Mouse (Mus musculus): ENCODE data around the gene 6330409D20Rik.

Gene 6330409D20Rik

DNA sequence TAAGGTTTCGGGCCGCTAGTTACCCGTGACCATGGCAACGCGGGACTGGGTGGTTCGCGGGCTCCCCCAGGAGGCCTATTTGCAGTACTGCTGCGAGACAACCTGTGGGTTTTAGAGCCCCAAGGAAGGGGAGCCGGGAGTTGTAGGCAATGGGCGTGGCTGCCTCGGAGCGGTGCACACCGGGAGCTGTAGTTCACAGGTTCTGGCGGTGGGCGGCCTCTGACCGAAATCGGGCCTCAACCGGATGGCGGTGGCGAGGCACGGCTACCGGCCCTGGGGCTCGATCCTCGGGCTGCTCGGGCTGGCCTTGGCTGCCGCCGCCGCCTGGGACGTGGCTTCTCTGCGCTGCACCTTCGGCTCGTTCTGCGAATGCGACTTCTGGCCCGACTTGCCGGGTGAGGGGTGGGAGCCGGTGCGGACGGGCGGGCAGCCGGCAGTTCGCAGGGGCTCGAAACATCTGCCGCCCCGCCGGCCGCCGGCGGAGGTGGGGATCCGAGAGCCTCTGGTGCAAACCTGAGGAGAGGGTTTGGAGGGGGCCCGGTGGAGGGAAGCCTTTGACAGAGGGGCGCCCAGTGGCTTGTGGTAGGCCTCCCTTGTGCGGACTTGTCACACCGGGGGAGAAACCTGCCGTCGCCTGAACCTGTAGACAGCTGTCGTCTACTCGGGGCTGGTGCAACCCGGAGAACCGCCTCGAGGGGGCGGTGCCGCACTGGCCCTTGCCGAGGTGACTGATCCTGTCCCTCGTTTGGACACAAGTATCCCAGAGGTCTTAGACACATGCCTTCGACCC lies 16.4 kb upstream of the 6330409D20Rik start, which contains the start of gene Tor2a:
Gene Tor2a (plus strand): TSS at position 179 of the 790 bp plus-strand sequence.
- DNase-seq (ENCODE audit: low read depth, low spot score) = peak; percentile 97

DNA sequence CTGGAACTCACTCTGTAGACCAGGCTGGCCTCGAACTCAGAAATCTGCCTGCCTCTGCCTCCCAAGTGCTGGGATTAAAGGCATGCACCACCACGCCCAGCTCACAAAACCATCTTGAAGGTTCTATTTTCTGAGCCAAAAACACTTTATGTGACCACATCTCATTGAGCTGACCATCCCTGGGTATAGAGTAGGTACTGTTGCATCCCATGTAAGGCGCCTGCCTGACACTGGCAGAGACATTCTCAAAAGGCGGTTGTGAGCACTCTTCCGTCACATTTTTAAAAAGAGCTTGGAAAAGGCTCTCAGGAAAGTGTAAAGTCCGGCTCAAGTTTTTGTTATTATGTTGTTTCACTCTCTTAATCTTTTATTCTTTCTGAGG lies 15.8 kb upstream of the 6330409D20Rik start:
- no peak for DNase-seq (ENCODE audit: low read depth, low spot score)

GRCm38 (mm10) chr2:32752181-32752580 lies 11.4 kb upstream of the 6330409D20Rik start:
- no peak for DNase-seq (ENCODE audit: low read depth, low spot score)

DNA sequence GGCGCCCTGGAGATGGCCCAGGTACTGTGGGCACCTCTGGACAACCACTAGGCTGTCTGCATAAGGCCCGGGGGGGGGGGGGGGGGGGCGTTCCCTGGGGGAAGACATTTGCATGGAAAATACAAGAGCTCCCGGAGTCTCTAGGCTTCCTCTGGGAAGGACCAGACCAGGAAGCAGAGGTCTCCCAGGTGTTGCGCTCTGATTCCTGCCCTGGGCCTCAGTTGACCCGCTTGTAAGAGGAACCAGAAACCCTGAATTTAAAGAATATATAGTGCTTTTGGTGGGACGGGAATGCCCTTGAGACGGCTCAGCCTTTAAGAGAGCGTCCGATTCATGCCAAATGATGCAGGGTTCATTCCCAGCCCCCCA lies 10.8 kb upstream of the 6330409D20Rik start:
- DNase-seq (ENCODE audit: low read depth, low spot score) = no peak

DNA sequence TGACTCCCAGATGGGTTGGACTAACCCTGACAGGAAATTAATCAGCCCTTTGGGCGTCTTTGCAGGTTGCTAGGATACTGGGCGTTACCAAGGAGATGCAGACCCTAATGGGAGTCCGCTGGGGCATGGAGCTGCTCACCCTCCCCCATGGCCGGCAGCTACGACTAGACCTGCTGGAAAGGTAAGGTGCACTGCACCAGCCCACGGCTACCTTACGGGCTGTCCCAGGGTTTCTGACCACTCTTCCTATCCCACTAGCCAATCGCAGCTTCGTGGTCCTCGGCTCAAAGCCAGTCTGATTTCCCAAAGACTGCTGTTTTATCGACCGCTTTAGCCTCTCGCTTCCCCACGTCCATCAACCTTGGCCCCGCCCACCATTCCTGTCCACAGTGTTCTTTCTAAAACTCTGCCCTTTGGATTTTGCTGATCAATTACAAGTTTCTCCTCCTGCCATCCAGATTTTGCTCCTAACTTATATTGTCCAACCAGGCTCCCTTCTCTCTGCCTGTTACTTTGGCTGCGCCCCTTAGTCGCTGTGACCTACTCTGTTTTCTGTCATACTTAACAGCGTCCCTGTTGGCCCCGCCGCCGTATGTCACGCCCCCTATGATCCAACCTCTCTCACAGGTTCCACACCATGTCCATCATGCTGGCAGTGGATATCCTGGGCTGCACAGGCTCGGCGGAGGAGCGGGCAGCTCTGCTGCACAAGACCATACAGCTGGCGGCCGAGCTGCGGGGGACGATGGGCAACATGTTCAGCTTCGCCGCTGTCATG lies 10.3 kb upstream of the 6330409D20Rik start:
- no peak for DNase-seq (ENCODE audit: low read depth, low spot score)

DNA sequence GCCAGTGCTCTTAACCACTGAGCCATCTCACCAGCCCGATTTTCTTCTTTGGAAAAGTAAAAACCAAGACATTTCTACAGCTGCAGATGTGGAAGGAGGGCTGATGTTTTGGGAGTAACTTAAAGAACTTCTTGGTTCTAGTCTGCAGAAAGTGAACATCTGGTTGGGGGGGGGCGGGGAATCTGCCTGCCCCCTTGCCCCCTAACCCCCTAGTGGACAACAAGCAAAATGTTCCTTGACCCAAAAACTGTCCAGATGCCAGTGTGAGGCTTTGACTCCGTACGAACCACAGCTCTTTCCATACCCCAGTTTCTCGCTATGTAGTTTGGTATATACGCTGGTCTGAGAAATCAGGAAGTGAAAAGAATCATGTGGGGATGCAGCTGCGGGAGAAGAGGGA lies 9.4 kb upstream of the 6330409D20Rik start:
- DNase-seq (ENCODE audit: low read depth, low spot score) = no peak

DNA sequence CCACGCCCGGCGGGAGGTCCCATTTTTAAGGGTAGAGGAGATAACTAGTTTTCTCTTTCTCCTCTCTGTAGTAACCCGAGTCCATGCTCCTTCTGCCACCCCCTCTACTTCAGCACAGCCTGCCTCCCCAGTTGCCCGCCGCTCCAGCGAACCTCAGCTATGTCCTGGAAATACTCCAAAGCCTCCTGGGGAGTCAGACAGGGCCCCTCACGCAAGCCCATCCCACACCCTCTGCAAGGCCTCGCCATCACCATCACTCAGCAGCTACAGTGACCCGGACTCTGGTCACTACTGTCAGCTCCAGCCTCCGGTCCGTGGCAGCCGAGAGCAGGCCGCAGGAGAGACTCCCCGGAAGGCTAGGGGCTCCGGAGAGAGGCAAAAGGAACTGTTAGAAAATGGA lies 8.3 kb upstream of the 6330409D20Rik start:
- no peak for DNase-seq (ENCODE audit: low read depth, low spot score)

- no peak for DNase-seq (ENCODE audit: low read depth, low spot score)
These were observed 3.6 kb upstream of the 6330409D20Rik start for GRCm38 (mm10) chr2:32744272-32744982.

GRCm38 (mm10) chr2:32742173-32742531 lies 1.3 kb upstream of the 6330409D20Rik start:
- DNase-seq (ENCODE audit: low read depth, low spot score) = no peak

DNA sequence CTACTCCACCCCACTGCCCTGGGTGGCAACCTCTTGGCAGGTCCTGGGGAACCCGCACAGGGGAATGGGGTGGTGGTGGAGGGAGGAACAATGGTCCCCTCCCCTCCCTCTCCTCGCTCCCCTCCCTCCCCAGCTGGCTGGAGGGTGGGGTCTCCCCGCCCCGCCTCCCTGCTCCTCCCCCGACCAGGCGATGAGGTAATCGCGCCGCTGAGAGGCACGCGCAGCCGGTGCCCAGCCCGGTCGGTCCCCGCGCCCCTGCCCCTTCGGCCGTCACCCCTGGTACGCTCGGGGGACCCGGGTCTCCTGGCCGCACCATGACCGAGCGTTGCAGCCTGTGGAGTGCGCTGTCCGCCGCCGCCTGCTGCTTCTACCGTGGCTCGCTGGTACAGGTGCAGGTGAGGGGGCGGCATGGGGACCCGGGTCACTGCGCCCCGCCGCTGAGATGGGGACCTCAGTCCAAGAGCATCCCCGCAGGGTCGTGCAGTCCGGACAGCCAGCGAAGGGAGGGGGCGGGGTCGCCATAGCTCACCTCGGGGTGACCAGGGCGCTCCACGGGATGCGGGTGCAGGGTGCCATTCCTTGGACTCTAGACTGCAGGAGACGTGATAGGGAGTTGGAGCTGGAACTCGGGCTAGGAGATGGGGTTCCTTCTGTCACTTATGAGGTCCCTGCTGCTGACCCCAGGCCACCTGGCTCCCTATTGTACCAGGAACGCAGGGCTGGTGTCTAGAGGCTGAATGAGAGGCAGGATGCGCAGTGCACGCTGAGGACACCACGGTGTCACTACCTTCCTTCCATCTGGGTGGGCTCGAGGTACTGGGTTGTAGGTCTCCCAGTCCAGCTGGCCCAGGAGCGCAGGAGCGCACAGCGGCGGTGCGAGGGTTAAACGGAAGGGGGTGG lies 707 bp upstream of the 6330409D20Rik start:
- no peak for DNase-seq (ENCODE audit: low read depth, low spot score)

DNA sequence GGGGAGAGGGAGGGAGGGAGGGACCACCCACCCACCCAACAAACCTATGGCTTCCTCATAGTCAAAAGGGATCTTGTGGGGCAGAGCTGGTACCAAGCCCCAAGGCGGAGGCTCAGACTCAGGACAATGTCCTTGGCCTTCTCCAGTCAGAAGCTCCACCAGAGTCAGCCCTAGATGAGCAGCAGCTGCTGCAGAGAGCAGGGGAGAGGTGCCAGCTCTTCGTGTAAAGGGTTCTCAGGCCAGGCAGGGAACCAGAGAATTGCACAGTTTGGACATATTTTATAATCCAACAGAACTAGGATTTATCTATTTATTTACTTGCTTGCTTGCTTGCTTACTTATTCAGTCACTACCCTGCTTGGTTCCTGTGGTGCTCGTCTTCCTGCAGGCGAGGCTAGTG lies 1.5 kb downstream of the 6330409D20Rik start:
- DNase-seq (ENCODE audit: low read depth, low spot score) = no peak

GRCm38 (mm10) chr2:32737008-32737407 lies 3.8 kb downstream of the 6330409D20Rik start:
- DNase-seq (ENCODE audit: low read depth, low spot score) = no peak

- DNase-seq (ENCODE audit: low read depth, low spot score) = no peak
These were observed 4.4 kb downstream of the 6330409D20Rik start for GRCm38 (mm10) chr2:32736306-32736829.

- peak; percentile 45 for DNase-seq (ENCODE audit: low read depth, low spot score)
These were observed 5.9 kb downstream of the 6330409D20Rik start for GRCm38 (mm10) chr2:32734933-32735332.

DNA sequence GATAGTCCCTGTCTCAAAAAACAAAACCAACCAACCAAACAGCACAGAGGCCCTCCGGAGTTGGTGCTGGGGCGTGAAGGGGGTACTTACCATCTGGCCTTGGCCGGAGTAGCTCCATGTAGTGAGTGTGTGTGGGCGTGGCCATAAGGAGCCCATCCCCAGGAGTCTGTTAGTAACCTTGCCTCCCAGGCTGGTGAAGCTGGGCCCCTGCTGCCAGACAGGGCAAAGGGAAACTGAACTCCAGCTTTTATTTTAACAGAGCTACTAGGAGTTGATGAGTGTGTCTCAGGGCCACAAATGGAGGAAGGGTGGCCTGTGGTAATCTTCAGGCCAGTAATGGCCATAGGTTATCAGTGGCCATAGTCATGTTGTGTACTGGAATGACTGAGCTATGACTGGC lies 6.3 kb downstream of the 6330409D20Rik start:
- DNase-seq (ENCODE audit: low read depth, low spot score) = no peak

GRCm38 (mm10) chr2:32732695-32733094 lies 8.1 kb downstream of the 6330409D20Rik start:
- DNase-seq (ENCODE audit: low read depth, low spot score) = no peak

DNA sequence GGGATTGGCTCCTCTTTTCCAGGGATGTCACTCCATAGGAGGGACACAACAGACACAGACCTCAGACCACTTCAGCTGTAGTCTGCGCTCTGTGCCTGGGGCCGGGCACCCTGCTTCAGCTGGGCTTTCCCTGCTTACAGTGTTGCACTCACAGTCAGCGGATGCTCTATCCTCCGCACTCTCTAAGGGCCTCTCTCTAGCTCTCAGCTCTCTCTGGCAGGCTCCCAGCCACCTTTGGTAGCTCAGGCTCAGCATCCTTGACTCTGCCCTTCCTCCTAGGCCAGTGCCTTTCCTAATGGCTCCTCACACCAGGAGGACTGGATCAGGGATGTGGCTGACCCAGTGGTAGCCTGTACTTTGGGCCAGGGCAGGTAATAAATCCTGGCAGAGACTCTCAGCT lies 8.9 kb downstream of the 6330409D20Rik start:
- no peak for DNase-seq (ENCODE audit: low read depth, low spot score)

DNA sequence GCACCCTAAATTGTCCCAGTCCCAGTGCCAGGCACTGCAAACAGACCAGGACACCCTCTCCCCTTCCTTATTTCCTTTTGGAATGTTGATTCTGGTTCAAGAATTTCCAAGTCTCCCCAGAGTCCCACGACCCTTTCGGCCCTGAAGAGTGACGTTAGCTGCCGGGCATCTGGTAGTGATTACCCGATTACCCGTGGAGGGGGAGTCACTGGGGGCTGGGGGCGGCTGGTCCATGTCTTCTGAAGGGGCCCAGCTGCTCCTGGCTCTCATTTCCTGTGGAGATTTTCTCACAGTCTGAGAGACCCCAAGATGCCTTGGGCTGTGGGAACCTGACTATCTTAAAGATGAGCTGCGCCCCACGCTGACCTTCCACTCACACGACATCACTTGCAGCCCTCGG lies 10.0 kb downstream of the 6330409D20Rik start:
- DNase-seq (ENCODE audit: low read depth, low spot score) = no peak

DNA sequence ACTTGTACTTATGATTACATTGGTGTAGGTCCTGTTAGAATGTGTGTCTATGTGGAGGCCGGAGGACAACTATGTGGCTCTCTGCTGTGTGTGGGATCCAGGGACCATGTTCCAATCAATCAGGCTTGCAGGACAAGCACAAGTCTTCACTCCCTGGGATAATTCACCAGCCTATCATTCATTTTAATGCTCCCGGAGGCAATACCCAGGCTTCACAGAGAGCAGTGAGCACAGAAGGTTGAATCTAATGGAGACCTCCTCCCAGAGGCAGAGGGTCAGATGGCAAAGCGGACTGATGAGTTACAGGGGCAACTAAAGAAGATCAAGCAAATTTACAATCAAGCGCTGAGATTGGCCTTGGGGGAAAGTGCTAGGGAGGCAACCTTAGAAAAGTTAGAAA lies 11.3 kb downstream of the 6330409D20Rik start:
- DNase-seq (ENCODE audit: low read depth, low spot score) = no peak

DNA sequence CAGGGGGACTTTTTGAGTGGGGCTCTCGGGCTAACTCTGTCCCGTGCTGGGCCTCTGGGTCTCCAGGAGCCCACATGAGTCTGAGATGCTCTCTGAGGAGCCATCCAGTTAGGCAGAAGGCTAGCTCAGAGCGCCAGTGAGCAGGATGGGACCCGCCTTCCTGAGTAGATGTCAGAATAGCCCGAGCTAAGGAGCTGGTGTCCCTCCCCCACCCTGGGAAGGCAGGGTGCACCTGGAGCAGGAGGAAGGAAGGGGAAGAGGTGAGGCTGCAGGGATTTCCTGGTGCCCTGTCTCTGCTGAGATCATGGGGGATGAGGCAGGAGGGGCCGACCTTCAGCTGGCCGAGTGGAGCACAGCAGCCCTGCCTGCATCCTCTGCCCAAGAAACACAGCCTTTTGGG lies 12.4 kb downstream of the 6330409D20Rik start:
- peak; percentile 39 for DNase-seq (ENCODE audit: low read depth, low spot score)

- DNase-seq (ENCODE audit: low read depth, low spot score) = peak; percentile 93
These were observed 13.4 kb downstream of the 6330409D20Rik start for GRCm38 (mm10) chr2:32727435-32727834.
